Mouse (Mus musculus) retina, postnatal 1 day (tissue): ENCODE measurements around the gene Paf1.
"Not testable (repeated sequence)": the region's sequence is repeated elsewhere in the genome, so short reads cannot be mapped to it uniquely, and the experiment has no call there.

ENCODE experiments used
- DNase-seq: peaks from one replicate; pipeline ENCODE4 v3.0.0-alpha.2; 2012

Gene Paf1

GRCm38 (mm10) chr7:28386007-28386406, 6.7 kb upstream of the Paf1 start:
- DNase-seq: no peak

- DNase-seq: peak; percentile 90
Observed at GRCm38 (mm10) chr7:28386462-28386861, 6.3 kb upstream of the Paf1 start.

GRCm38 (mm10) chr7:28386877-28387276, 5.9 kb upstream of the Paf1 start:
- not testable (repeated sequence) for DNase-seq

- DNase-seq: not testable (repeated sequence)
Observed at GRCm38 (mm10) chr7:28387384-28387783, 5.4 kb upstream of the Paf1 start.

- no peak for DNase-seq
Observed at GRCm38 (mm10) chr7:28390331-28390730, 2.4 kb upstream of the Paf1 start.

GRCm38 (mm10) chr7:28393272-28393951, 661 bp downstream of the Paf1 start:
- no peak for DNase-seq

- no peak for DNase-seq
Observed at GRCm38 (mm10) chr7:28395425-28395824, 2.7 kb downstream of the Paf1 start.

GRCm38 (mm10) chr7:28398000-28398399, 5.2 kb downstream of the Paf1 start:
- DNase-seq: peak; percentile 49

GRCm38 (mm10) chr7:28398696-28399340, 6.1 kb downstream of the Paf1 start:
- DNase-seq: no peak

GRCm38 (mm10) chr7:28401030-28401429, 8.3 kb downstream of the Paf1 start:
- no peak for DNase-seq

- no peak for DNase-seq
Observed at GRCm38 (mm10) chr7:28401942-28402341, 9.2 kb downstream of the Paf1 start.

- no peak for DNase-seq
Observed at GRCm38 (mm10) chr7:28410841-28411475, 18.2 kb downstream of the Paf1 start.

- DNase-seq: no peak
Observed at GRCm38 (mm10) chr7:28412826-28413225, 20.1 kb downstream of the Paf1 start.

- DNase-seq: no peak
Observed at GRCm38 (mm10) chr7:28417368-28417767, 24.6 kb downstream of the Paf1 start.

- DNase-seq: no peak
Observed at GRCm38 (mm10) chr7:28418096-28418670, 25.4 kb downstream of the Paf1 start.

- DNase-seq: no peak
Observed at GRCm38 (mm10) chr7:28419416-28419815, 26.7 kb downstream of the Paf1 start.

- DNase-seq: no peak
Observed at GRCm38 (mm10) chr7:28423018-28423417, 30.3 kb downstream of the Paf1 start.

- DNase-seq: no peak
Observed at GRCm38 (mm10) chr7:28427738-28428137, 35.0 kb downstream of the Paf1 start.

GRCm38 (mm10) chr7:28430512-28430911, 37.8 kb downstream of the Paf1 start:
- no peak for DNase-seq

- no peak for DNase-seq
Observed at GRCm38 (mm10) chr7:28432252-28432651, 39.5 kb downstream of the Paf1 start.

- DNase-seq: no peak
Observed at GRCm38 (mm10) chr7:28435660-28436259, 43.0 kb downstream of the Paf1 start.

GRCm38 (mm10) chr7:28436271-28436904, 43.6 kb downstream of the Paf1 start:
- DNase-seq: peak; percentile 100
